Mouse (Mus musculus): ENCODE data around the gene Nol4l. TPM values are rescaled to one million over a fixed set of nuclear protein-coding genes. Genes with fewer than 3 reads are reported as not detected.
"Not testable (repeated sequence)": the region's sequence is repeated elsewhere in the genome, so short reads cannot be mapped to it uniquely, and the experiment has no call there.

The Nol4l gene
- total RNA-seq, 2 experiments from 2014 or later: 12.8 to 13.3 TPM

DNA sequence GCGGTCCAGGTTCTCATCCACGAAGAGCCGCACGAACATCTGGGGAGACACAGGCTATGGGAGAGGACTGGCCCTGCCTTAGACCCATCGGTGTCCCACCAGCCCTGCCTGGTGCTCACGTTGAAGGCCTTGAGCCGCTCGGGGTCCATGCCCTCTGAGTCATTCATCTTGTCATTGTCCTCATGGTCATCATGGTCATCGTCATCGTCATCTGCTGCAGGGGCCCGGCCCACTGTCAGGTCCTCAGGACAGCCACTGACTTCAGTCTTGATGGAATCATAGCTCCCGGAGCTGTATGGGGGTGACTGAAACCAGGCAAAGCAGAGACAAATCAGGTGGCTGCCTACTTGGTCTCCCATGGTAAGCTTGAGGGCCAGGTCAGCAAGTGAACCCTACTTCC lies 111.9 kb downstream of the Nol4l start:
- peak; percentile 48 to 54 for DNase-seq

DNA sequence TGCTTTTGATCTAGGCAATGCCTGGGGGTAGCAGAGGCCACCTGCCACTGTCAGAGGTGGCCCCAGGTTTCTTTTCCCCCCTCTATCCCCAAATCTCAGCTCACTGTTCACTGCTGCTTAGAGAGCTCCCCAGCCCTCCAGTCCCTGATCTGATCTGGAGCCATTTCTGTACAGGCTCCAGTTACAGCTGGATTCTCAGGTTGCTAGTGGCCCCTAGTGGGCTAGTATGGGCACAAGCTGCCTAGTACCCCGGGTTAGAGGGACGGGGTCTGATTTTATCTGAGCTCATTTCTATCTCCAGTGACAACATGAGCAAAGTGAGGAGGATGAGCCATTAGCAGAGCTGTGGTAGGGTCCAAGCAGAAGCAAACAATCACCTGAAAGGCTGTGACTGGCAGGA lies 115.2 kb downstream of the Nol4l start:
- peak; percentile 45 to 46 for DNase-seq

DNA sequence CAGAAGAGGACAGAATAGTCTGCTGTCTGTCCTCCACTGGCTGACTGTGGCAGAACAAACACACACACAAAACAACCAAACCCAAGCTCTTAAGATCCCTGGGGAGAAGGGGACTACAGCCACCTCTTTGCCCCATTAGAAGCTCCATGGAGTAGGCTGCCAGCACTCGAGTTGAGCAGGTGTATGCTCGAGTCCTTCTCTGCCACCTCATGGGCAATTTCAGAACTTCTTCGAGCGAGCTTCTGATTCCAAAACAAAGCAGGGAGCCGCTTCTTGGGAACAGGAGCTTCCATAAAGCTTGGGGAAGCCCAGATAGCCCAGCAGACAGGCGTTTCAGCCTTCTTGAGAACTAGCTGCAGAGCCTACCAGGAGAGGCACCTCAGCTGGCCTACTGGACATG lies 117.2 kb downstream of the Nol4l start:
- DNase-seq: no peak

DNA sequence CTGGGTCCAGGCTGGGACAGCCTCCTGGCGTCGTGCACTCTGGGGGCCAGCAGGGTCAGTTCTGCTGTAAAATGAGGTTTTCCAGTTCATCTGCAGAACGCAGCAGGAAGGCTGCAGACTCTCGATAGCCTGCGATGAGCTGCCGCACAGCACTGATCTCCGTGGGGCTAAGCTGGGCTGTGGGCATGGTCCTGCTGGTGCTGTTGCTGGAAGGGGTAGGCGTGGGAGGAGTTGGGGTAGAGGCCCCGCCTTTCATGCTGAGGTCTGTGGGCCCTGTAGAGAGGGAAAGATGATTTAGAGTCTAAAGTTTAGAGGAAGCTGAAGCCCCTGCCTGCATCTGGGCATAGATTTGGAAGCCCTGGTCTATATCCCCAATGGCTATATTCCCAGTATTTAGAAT lies 118.2 kb downstream of the Nol4l start:
- no peak for DNase-seq

DNA sequence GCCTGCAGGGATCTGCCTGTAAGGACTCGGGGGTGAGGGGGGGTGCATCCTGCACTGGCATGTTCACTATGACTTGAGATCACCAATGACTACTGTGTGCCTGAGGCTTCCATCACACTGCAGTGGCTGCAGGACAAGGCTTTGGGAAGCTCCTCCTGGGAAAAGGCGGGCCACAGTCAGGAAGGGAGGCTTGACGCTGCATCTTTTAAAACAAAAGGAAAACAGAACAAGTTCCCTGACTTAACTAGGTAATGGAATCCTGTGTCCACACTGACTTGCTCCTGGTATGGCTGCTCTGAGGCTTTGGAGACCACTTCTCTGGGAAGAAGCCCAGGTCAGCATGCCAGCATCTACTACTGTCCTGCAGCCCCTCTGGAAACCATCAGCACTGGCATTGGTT lies 120.8 kb downstream of the Nol4l start:
- no peak for DNase-seq

DNA sequence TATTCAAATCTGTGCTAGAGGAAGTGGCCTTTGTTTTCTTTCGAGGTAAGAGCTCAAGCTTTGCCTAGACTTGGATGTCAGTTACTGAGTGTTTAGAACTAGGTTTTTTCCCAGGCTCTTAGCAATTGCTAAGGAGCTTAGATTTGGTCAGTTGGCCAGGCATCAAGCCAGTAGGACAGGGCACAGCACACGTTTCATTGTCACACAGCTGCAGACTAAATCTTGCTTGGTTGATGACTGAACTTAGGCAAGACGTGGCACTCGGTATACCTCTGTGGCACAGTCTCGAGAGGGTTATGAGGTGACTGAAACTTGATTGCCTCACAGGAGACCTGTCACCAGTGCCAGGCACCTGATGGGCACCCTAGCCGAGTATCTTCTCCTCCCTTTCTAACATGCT lies 122.9 kb downstream of the Nol4l start:
- DNase-seq: no peak

DNA sequence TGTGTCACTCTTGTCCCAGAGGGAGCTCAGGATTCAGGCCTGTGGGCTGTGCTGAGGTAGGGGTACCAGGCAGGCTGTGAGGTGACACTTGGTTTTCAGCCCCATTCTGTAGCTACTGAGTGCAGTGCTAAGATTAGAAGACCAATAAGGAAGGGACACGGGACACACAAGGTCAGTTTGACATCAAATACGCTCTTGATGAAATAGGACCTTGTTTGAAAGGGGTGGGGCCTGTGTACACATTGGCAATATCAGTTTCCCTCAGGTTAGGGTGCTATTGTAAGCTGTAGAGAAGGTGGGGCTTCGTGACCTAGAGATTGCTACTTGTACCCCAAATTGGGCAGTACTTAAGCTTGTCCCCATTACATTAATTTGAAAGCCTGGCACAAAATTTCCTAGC lies 124.9 kb downstream of the Nol4l start:
- no peak for DNase-seq

DNA sequence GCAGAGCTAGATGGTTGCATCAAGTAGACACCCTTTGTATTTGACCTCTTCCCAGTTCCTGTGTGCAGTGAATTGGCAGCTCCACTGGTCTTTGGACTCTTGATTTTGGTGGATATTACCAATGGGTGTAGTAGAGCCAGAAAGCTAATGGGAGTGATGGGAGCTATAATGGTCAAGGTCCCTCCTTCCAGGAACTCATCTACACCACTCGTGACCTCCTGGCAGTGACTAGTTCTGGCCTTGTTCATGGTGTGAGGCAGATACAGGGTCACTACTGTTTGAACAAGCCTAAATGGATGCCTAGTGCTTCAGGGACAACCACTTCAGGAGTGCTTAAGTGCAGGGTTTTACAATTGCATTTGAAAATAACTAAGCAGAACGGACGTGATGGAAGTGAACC lies 125.7 kb downstream of the Nol4l start:
- DNase-seq: peak in 1 of 2 experiments; percentile 46

DNA sequence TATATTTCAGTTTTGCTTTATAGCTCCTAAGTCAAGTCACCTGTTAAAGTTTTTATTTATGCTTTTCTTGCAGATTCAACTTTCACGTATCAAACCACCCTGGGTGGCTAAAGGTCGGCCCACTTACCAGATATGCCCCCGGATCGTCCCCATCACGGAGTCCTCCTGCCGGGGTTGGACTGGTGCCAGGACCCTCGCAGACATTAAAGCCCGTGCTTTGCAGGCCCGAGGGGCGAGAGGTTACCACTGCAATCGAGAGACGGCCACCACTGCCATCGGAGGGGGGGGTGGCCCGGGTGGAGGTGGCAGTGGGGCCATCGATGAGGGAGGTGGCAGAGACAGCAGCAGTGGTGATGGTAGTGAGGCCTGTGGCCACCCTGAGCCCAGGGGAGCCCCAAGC lies 130.6 kb downstream of the Nol4l start:
- DNase-seq: no peak

DNA sequence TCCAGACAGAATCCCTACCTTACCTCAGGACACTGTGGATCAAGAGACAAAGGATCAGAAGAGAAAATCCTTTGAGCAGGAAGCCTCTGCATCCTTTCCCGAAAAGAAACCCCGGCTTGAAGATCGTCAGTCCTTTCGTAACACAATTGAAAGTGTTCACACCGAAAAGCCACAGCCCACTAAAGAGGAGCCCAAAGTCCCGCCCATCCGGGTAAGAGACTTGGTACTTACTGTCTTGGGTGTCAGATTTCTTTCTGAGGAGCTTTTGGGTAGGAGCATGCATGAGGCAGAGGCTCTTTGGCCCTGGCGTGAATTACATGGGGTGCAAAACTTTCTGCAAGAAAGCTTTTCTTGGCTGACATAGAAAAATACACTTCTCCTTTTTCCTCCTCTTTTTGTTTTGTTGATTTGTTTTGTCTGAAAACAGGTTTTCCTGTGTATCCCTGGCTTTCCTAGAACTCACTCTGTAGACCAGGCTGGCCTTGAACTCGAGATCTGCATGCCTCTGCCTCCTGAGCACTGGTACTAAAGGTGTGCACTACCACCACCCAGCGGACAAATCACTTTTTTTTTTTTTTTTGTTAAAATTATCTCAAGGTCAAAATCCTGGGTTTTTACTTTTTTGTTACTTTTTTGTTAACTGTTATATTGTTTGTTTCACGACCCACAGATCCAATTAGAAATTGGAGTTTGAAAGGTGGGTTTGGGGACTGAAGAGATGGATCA lies 131.8 kb downstream of the Nol4l start:
- no peak for DNase-seq

DNA sequence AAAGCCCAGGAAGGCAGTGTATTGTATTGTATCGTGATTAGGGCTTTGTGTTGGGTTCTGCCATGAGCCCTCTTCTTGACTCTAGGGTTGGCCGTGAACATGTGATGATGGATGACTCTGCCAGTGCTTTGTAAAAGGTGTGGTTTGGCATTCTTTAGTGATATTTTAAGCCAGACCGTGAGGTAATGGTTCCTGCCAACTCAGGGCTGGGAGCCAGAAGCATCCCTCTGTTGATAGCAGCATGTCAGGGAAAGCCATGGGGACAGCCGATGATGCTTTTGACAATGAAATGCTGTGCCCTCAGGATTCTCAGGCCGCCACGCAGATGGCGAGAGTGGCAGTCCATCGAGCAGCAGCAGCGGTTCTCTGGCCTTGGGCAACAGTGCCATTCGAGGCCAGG lies 136.7 kb downstream of the Nol4l start:
- DNase-seq: no peak

DNA sequence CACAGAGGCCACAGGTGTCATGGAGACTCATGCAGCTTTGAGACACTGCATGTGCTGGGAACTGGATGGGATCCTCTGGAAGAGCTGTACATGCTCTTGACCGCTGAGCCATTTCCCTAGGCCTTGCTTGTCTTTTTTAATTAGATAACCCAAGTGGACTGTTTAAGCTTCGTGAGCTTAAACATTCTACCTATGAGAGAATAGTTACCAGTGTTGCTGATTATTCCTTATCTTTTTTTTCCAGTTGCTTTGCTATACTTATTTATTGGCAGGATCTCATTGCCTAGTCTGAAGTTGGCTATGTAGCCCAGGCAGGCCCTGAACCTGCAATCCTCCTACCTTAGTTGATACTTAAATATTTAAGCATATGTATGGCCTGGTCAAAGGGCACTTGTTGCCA lies 139.9 kb downstream of the Nol4l start:
- DNase-seq: no peak

DNA sequence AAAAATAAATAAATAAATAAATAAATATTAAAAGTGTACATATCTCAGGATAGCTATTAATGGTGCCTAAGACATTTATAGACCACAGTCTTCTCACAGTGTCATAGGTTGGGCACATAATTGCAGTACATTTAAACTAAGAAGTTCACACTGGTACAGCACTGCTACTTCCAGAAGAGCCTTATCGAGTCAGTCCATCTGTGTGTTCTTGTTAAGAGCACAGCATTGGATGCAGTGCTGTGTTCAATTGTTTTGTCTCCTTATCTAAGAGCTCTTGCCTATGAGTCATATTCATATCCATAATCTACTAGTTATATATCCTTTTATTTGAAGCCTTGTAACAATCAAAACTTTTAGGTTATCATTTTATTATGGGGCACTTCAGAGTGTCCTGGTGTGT lies 149.3 kb downstream of the Nol4l start:
- no peak for DNase-seq

DNA sequence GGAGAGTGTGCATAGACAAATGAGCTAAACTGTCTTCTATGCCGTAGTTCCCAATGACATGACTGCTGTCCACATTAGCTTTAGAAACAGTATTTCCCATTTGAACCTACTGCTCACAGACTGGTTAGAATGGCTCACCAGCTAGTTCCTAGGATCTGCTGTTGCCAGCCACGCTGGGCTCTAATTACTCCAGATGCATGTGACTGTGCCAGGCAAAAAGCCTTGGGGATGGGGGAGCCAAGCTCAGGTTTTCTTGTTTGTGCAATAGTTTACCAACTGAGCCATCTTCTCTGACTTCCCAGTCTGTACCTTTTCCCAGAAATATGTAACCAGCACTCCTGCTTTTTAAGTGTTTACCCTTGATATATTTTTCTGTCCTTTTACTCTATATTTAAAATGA lies 154.4 kb downstream of the Nol4l start:
- DNase-seq: peak in 1 of 2 experiments; percentile 27

DNA sequence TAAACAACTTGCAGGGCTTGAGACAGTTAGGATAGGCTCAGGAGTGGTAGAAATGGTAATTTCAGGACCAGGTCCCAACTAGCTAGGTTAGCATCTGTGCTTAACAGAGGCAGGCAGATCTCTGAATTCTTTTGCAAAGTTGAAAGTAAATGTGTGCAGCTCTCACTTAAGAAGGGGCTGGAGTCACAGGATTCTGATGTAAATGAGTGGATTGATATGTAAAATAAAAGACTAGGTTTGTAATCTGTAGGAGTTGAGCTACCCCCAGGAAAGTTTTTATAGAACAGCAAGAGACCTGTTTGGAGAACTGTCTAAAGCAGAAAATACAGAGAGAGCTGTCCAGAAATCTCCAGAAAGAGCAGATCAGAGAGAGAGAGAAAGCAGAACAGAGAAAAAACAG lies 158.9 kb downstream of the Nol4l start:
- DNase-seq: no peak

DNA sequence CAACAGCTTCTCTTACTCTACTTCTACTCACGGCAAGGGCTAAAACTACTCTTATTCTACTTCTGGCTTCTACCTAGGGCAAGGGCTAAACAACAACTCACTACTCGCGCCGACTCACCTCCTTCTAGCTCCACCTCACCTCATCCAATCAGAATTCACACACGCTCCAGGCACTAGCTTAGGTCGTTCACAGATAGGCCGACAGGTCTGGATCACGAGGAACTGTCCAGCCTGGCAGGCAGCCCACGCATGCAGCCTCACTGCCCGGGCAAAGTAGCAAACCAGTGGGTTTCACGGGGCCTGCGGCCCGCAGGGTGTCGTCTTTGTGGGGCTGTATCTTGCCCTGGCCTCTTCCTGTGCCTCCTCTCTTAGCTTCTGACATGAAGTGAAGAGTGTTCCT lies 165.2 kb downstream of the Nol4l start:
- not testable (repeated sequence) for DNase-seq

DNA sequence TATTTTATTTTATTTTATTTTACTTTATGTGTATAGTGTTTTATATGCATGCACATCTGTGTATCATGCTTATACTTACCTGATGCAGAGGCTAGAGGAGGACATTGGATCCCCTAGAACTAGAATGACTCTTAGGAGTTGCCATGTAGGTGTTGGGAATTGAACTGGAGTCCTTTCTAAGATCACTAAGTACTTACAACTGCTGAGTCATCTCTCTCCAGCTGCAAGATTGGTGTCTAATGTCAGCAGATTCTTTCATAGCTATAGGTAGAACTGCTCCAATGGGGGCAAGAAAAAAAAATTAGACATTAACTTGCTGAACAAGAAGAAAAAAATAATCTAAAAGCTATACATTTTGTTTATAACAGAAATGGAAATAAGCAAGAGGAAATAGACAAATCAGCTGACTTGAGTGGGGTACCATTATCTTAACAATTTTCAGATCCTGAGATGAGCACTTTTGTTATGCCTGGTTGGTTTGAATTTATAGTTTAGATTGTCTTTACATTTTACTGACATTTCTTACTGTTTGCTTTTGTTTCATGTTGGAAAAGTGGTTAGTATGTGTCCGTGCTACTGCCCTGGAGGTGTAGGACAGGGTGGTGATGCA lies 168.6 kb downstream of the Nol4l start:
- DNase-seq: no peak

Other genes starting within 250 kb of the Nol4l start
- gene Kif3b, start 238.6 kb downstream of the Nol4l start, total RNA-seq (2021): 10 to 100 TPM; 27.7 to 31.1 TPM
- 10 to 100 TPM; 22.7 to 31.8 TPM for gene Asxl1, start 184.1 kb downstream of the Nol4l start, total RNA-seq (2021)
- gene 4930404H24Rik, start 37.2 kb downstream of the Nol4l start, total RNA-seq (2021): not detected
- 10 to 100 TPM; 36.6 to 44.7 TPM for gene Commd7, start 102.8 kb upstream of the Nol4l start, total RNA-seq (2021)
- 1 to 10 TPM; 2.3 TPM for gene Dnmt3b, start 119.5 kb upstream of the Nol4l start, total RNA-seq (2021)
- not detected for gene Dnmt3c, start 166.7 kb upstream of the Nol4l start, total RNA-seq (2021)
- gene Mapre1, start 211.3 kb upstream of the Nol4l start, total RNA-seq (2021): 100 to 1,000 TPM in 1 of 2 experiments, 10 to 100 TPM in 1; 100.0 to 116 TPM
- gene Efcab8, start 250.0 kb upstream of the Nol4l start, total RNA-seq (2021): under 1 TPM; 0.13 to 0.26 TPM